Mouse (Mus musculus): ENCODE measurements around the gene Dbil5. TPM values are rescaled to one million over a fixed set of nuclear protein-coding genes. Genes with fewer than 3 reads are reported as not detected.

Dbil5 gene
- polyA plus RNA-seq, 1 experiment from 2014 or later, result 2.3 TPM

DNA sequence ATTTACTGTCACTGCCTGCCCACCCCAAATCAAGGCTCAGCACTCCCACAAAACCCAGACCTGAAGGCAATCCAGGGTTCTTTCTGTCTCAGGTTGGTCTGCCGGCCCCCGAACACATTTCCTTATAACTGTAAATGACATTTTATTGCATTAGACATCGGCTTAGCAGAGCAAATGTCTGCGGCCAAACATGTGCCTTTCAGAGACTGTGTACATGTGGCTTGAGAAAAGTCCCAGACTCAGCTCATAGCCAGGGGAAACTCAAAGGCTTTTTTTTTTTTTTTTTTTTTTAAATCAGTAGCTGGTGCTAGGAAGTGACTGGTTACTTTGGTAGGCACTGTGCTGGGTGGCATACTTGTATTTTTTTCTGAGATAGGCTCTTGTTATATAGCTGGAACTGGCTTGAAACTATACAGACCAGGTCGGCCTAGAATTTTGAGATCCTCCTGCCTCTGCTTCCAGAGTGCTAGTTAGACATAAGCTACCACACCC is 1.3 kb upstream of the Dbil5 start:
- Histone ChIP-seq H3K4me3 (replicated peaks; ENCODE audit: low read length) (peak overlapping the region; percentile 92), H3K9ac (ENCODE audit: low read length) (no peak overlapping the region; the same call in 1 of the 2 replicates), H3K4me2 (ENCODE audit: low read depth, low read length) (peak overlapping the region; percentile 85), H3K36me3 (ENCODE audit: control insufficient read depth, insufficient read depth, low read length) (peaks cover 12% of the 10 kb centered on the region; the same call in 1 of the 2 replicates), H3K27me3 (ENCODE audit: control insufficient read depth, insufficient read depth, low read length) (no peaks in the 10 kb centered on the region), H3K9me3 (replicated peaks; ENCODE audit: control insufficient read depth, low read length) (no peaks in the 10 kb centered on the region), H3K27ac (ENCODE audit: low read length) (peak overlapping the region; percentile 98), H3K4me1 (ENCODE audit: control insufficient read depth, insufficient read depth, low read length) (peaks cover 11% of the 10 kb centered on the region)
- no peak for ATAC-seq (ENCODE audit: insufficient read depth, low FRiP score)
- 84% methylated on average over 5 of the region's 5 CpGs for WGBS

DNA sequence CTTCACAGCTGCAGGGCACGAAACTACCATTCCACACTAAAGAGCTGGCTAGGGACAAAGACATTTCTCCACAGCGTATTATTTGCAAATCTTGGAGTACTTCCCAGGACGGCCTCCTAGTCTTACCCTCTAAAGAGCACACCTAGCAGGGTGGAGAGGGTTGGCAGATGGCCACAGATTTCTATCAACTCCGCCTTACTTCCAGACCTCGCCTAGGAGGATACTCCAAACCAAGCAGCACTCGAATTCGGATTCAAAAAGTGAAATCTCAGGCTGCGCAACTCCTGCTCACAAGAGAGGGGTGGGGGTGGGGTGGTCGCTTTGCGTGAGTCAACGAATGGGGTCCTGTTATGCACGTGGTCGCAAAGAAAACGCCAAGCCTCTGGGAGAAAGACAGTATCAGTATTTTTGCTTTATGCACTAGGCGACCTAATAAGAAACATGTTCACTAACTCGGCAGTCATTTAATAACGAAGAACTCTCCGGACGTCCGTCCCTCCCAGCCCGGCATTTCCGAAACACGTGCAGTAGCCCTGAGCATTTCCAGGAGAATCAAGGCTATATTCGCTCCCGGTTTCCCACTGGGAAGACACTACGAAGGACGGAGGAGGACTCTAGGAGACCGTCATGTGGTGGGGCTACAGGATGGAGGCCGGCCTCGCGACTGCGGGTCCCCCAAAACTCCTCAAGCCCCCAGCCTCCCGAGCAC is 573 bp upstream of the Dbil5 start:
- WGBS, result 1% methylated on average over 33 of the region's 33 CpGs
- H3K27me3 ChIP-seq (ENCODE audit: control insufficient read depth, insufficient read depth, low read length), result no peaks in the 10 kb centered on the region
- H3K9me3 ChIP-seq (replicated peaks; ENCODE audit: control insufficient read depth, low read length), result no peaks in the 10 kb centered on the region
- peaks cover 11% of the 10 kb centered on the region for H3K4me1 ChIP-seq (ENCODE audit: control insufficient read depth, insufficient read depth, low read length)
- peak overlapping the region; percentile 98 for H3K27ac ChIP-seq (ENCODE audit: low read length)
- H3K4me2 ChIP-seq (ENCODE audit: low read depth, low read length), result peak overlapping the region; percentile 85
- H3K4me3 ChIP-seq (replicated peaks; ENCODE audit: low read length), result peak overlapping the region; percentile 92
- H3K36me3 ChIP-seq (ENCODE audit: control insufficient read depth, insufficient read depth, low read length), result peaks cover 12% of the 10 kb centered on the region; the same call in 1 of the 2 replicates
- peak overlapping the region; percentile 97 for H3K9ac ChIP-seq (ENCODE audit: low read length)
- peak; percentile 45 for ATAC-seq (ENCODE audit: insufficient read depth, low FRiP score)

GRCm38 (mm10) chr11:76224631-76225030 is 7.2 kb downstream of the Dbil5 start:
- no peak overlapping the region for H3K4me3 ChIP-seq (replicated peaks; ENCODE audit: low read length)
- H3K36me3 ChIP-seq (ENCODE audit: control insufficient read depth, insufficient read depth, low read length), result peaks cover 4% of the 10 kb centered on the region; the same call in 1 of the 2 replicates

GRCm38 (mm10) chr11:76225051-76225450 is 7.6 kb downstream of the Dbil5 start:
- Histone ChIP-seq H3K36me3 (ENCODE audit: control insufficient read depth, insufficient read depth, low read length) (peaks cover 4% of the 10 kb centered on the region; the same call in 1 of the 2 replicates), H3K9me3 (replicated peaks; ENCODE audit: control insufficient read depth, low read length) (no peaks in the 10 kb centered on the region), H3K27me3 (ENCODE audit: control insufficient read depth, insufficient read depth, low read length) (no peaks in the 10 kb centered on the region)

More at GRCm38 (mm10) chr11:76224631-76225030, 7.2 kb downstream of the Dbil5 start:
- Histone ChIP-seq H3K27me3 (ENCODE audit: control insufficient read depth, insufficient read depth, low read length) (no peaks in the 10 kb centered on the region), H3K4me1 (ENCODE audit: control insufficient read depth, insufficient read depth, low read length) (no peaks in the 10 kb centered on the region), H3K4me2 (ENCODE audit: low read depth, low read length) (no peak overlapping the region), H3K9ac (ENCODE audit: low read length) (no peak overlapping the region), H3K9me3 (replicated peaks; ENCODE audit: control insufficient read depth, low read length) (no peaks in the 10 kb centered on the region), H3K27ac (ENCODE audit: low read length) (no peak overlapping the region)
- ATAC-seq (ENCODE audit: insufficient read depth, low FRiP score), result no peak
- WGBS, result 95% methylated on average over 5 of the region's 5 CpGs

GRCm38 (mm10) chr11:76236136-76236535 is 18.7 kb downstream of the Dbil5 start:
- H3K9me3 ChIP-seq (replicated peaks; ENCODE audit: control insufficient read depth, low read length), result no peaks in the 10 kb centered on the region
- H3K4me1 ChIP-seq (ENCODE audit: control insufficient read depth, insufficient read depth, low read length), result no peaks in the 10 kb centered on the region
- WGBS, result 88% methylated on average over 3 of the region's 3 CpGs
- H3K27ac ChIP-seq (ENCODE audit: low read length), result no peak overlapping the region
- no peak overlapping the region for H3K4me2 ChIP-seq (ENCODE audit: low read depth, low read length)
- H3K9ac ChIP-seq (ENCODE audit: low read length), result no peak overlapping the region
- ATAC-seq (ENCODE audit: insufficient read depth, low FRiP score), result no peak
- H3K4me3 ChIP-seq (replicated peaks; ENCODE audit: low read length), result no peak overlapping the region
- peaks cover 15% of the 10 kb centered on the region; the same call in 1 of the 2 replicates for H3K36me3 ChIP-seq (ENCODE audit: control insufficient read depth, insufficient read depth, low read length)
- no peaks in the 10 kb centered on the region for H3K27me3 ChIP-seq (ENCODE audit: control insufficient read depth, insufficient read depth, low read length)

More at GRCm38 (mm10) chr11:76225051-76225450, 7.6 kb downstream of the Dbil5 start:
- H3K4me3 ChIP-seq (replicated peaks; ENCODE audit: low read length), result no peak overlapping the region
- ATAC-seq (ENCODE audit: insufficient read depth, low FRiP score), result no peak
- no peak overlapping the region for H3K27ac ChIP-seq (ENCODE audit: low read length)
- no peak overlapping the region for H3K4me2 ChIP-seq (ENCODE audit: low read depth, low read length)
- H3K4me1 ChIP-seq (ENCODE audit: control insufficient read depth, insufficient read depth, low read length), result no peaks in the 10 kb centered on the region
- H3K9ac ChIP-seq (ENCODE audit: low read length), result no peak overlapping the region

- ATAC-seq (ENCODE audit: insufficient read depth, low FRiP score), result no peak
- Histone ChIP-seq H3K27me3 (ENCODE audit: control insufficient read depth, insufficient read depth, low read length) (no peaks in the 10 kb centered on the region), H3K4me2 (ENCODE audit: low read depth, low read length) (no peak overlapping the region), H3K9me3 (replicated peaks; ENCODE audit: control insufficient read depth, low read length) (no peaks in the 10 kb centered on the region), H3K4me3 (replicated peaks; ENCODE audit: low read length) (no peak overlapping the region), H3K36me3 (ENCODE audit: control insufficient read depth, insufficient read depth, low read length) (0 out of 2 replicates have a peak, but pooled peaks cover 7% of the 10 kb centered on the region), H3K27ac (ENCODE audit: low read length) (no peak overlapping the region), H3K4me1 (ENCODE audit: control insufficient read depth, insufficient read depth, low read length) (peaks cover 13% of the 10 kb centered on the region), H3K9ac (ENCODE audit: low read length) (no peak overlapping the region)
- WGBS, result 96% methylated on average over 2 of the region's 2 CpGs
Observed at GRCm38 (mm10) chr11:76239750-76240149, 22.3 kb downstream of the Dbil5 start.

GRCm38 (mm10) chr11:76242901-76243810 is 25.7 kb downstream of the Dbil5 start, which contains the start of the genes Mrm3 and Glod4:
TSS of gene Mrm3 (plus strand) at chr11:76243715.
TSS of gene Glod4 (minus strand) at chr11:76243725.
- Histone ChIP-seq H3K27me3 (ENCODE audit: control insufficient read depth, insufficient read depth, low read length) (no peaks in the 10 kb centered on the region), H3K9ac (ENCODE audit: low read length) (peak within 1 kb of the TSS; percentile 87), H3K36me3 (ENCODE audit: control insufficient read depth, insufficient read depth, low read length) (0 out of 2 replicates have a peak, but pooled peaks cover 5% of the 10 kb centered on the region), H3K27ac (ENCODE audit: low read length) (peak within 1 kb of the TSS; percentile 53; the same call in 1 of the 2 replicates), H3K4me2 (ENCODE audit: low read depth, low read length) (peak within 1 kb of the TSS; percentile 92), H3K4me1 (ENCODE audit: control insufficient read depth, insufficient read depth, low read length) (peaks cover 13% of the 10 kb centered on the region), H3K9me3 (replicated peaks; ENCODE audit: control insufficient read depth, low read length) (no peaks in the 10 kb centered on the region), H3K4me3 (replicated peaks; ENCODE audit: low read length) (peak within 1 kb of the TSS; percentile 74)
- under 1% methylated on average over 61 of the region's 61 CpGs for WGBS
- ATAC-seq (ENCODE audit: insufficient read depth, low FRiP score), result peak; percentile 93

GRCm38 (mm10) chr11:76243811-76244546 is 26.6 kb downstream of the Dbil5 start:
- H3K36me3 ChIP-seq (ENCODE audit: control insufficient read depth, insufficient read depth, low read length), result 0 out of 2 replicates have a peak, but pooled peaks cover 5% of the 10 kb centered on the region
- no peaks in the 10 kb centered on the region for H3K27me3 ChIP-seq (ENCODE audit: control insufficient read depth, insufficient read depth, low read length)
- H3K27ac ChIP-seq (ENCODE audit: low read length), result peak overlapping the region; percentile 22; the same call in 1 of the 2 replicates
- no peaks in the 10 kb centered on the region for H3K9me3 ChIP-seq (replicated peaks; ENCODE audit: control insufficient read depth, low read length)
- 2% methylated on average over 34 of the region's 34 CpGs for WGBS
- peaks cover 13% of the 10 kb centered on the region for H3K4me1 ChIP-seq (ENCODE audit: control insufficient read depth, insufficient read depth, low read length)
- no peak for ATAC-seq (ENCODE audit: insufficient read depth, low FRiP score)
- peak overlapping the region; percentile 92 for H3K4me2 ChIP-seq (ENCODE audit: low read depth, low read length)
- H3K9ac ChIP-seq (ENCODE audit: low read length), result peak overlapping the region; percentile 87
- peak overlapping the region; percentile 74 for H3K4me3 ChIP-seq (replicated peaks; ENCODE audit: low read length)

All from stomach, embryonic 16.5 days (tissue).